Mouse (Mus musculus) ovary, postnatal 14 days (tissue): ENCODE data around the gene Cacna2d2.

Source experiments
- DNase-seq: peaks from one replicate; pipeline ENCODE4 v3.0.0; 2022; ENCODE audit warnings: low spot score

The Cacna2d2 gene

DNA sequence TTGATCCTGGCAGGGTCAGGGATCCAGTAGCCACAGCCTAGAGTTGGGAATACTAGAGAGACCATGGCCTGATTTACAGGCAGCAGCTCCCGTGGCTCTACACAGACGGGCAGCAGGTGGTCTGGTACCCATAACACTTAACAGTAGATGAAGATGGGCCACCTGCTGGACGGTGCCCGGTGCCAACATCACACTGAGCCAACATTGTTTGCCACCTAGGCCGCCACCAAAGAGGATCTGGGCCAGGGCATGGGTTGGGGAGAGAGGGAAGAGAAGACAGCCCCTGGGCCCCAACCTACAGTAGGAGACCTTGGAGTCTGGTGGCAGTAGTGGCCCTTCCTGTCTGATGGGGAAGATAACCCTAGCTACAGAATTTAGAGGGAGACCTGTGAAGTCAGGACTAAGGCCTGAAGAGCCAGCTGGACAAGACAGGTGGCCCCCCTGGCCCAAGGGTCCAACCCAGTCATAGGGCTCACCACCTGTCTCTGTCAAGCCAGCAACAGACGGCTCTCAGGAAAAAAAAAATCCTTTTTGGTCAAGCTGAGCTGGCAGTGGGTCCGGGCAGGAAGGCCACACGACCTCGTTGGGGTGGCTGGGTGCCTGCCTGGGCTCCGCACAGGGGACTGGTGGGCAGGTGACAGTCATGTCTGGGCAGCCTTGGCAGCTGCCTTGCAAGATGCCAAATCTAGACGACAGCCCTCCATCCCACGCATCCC, 102.9 kb downstream of the Cacna2d2 start:
- DNase-seq, result no peak

DNA sequence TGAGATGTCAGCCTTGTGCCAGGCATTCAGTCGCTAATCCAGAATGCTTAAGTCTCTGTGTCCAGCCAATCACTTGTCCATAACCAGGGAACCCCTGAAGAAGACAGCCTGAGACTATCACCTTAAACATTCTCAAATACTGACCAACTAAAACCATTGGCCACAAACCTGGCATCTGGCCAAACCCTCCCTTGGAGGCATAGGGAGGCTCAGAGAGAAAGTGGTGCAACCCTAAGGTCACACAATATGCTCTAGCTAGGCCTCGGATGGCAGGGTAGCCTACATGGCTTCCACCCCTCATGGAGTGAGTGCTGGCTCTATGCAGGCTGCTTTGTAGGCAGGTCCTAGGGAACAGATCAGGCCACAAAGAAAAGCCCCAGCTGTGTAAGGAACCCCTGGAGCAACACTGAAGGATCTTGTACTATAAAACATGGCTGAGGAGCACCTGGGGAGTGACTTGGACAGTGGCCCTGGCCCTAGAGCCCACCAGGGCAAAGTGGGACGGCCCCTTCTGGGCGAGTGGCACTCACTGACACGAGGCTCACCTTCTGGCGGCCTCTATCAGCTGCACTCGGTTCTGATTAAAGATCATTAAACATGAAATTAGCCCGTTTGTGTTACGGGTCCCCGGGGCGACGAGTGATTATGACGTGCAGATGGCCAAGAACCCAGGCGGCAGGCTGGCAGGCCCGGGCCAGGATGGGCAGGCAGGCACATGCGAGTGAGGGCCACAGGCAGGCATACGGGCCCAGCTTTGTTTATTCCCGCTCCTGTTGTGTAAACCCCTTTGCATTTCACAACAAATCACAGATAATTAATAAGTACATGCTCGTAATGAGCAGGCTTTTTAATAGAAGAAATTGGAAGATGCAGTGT, 105.5 kb downstream of the Cacna2d2 start:
- no peak for DNase-seq

- no peak for DNase-seq
Observed at GRCm38 (mm10) chr9:107508266-107508665, 108.9 kb downstream of the Cacna2d2 start.

DNA sequence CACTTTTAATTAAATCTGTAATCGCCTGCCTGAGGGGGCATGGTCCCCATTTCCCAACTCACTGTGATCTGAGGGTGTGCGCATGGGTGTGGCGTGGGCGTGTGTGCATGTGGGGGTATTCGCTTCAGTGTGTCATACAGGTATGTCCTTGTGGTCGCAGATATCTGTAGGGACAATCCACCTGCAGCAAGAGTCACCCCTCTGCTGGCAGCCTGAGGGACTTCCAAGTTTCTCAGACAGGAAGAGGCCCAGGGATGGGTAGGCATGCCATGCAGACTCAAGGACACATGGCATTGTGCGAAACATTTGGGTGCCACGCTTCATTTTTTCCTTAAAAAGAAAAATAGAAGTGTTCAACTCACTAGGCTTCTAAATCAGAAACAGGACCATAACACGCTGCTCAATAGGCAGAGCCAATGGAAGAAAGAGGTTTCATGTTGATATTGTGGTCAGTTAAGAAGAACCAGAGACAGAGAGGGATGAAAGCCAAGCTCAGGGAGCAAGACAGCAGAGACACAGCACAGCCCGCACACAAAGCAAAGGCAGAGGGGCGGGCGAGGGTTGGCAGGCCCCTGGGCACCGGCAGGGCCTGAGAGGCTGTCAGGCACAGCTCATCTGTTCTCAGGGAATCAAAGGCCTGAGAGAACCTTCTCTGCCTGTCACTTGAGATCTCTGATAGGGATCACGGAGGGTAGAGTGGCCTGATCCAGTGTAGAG, 111.1 kb downstream of the Cacna2d2 start:
- no peak for DNase-seq

DNA sequence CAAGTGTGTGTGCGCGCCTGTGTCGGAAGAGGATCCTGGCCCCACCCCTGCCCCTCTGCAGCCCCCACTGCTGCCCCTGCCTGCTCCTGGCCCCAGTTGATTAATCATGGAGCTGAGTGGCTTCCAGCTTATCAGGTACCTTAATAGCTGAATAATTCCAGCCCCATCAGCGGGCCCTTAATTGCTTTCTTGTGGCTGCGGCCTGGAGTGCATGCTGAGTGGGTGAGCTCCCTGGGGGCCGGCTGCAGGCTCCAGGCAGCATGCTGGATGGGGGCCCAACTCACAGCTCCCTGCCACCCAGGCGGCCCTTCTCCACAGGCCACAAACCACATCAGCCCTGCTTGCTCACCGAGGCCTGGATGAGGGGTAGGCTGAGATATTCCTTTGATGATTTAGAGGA, 112.0 kb downstream of the Cacna2d2 start:
- DNase-seq, result no peak

GRCm38 (mm10) chr9:107512326-107512725, 112.9 kb downstream of the Cacna2d2 start:
- DNase-seq, result no peak

DNA sequence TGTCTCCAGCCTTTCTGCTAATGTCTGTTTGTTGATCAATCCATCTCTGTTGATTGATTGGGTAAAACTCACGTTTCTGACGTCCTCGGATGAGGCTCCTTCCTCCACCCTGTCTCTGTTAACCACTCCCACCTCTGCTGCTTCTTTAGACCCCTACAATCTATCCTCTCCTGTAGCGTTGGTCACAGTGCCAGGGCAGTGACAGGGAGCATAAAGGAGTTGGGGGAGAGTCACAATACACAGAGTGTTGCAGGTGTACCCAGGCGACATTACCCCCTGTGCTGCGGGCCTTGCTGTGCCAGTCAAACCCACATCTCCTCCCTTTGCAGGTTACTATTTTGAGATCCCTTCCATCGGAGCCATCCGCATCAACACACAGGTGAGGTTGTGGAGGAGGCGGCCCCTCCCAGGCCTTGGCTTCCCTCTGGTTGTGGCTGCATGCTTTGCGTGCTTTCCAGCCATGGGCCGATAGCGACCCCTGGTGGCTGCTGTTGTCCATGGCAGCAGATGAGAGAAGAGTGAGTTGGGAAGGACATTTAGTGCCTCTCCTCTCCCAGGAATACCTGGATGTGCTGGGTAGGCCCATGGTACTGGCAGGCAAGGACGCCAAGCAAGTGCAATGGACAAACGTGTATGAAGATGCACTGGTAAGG, 115.0 kb downstream of the Cacna2d2 start:
- peak; percentile 81 for DNase-seq

DNA sequence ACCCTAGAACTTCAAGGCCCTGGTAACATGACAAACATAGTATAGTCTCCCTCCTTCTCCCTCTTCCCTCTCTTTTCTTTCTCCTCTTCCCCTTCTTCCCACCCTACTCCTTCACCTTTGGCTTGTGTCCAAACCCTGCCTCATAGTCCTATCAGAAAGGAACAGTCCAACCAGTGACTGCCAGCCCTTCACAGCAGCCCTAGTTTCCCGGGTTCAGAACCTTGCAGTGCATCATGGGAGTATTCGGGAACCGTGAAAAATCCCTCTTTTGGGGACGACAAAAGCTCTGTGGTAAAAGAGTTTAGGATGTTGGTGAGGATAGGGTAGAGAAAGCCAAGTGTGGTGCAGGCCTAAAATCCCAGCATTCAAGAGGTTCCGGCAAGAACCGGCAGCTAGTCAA, 120.9 kb downstream of the Cacna2d2 start:
- DNase-seq, result no peak

GRCm38 (mm10) chr9:107521190-107521589, 121.8 kb downstream of the Cacna2d2 start:
- DNase-seq, result no peak

DNA sequence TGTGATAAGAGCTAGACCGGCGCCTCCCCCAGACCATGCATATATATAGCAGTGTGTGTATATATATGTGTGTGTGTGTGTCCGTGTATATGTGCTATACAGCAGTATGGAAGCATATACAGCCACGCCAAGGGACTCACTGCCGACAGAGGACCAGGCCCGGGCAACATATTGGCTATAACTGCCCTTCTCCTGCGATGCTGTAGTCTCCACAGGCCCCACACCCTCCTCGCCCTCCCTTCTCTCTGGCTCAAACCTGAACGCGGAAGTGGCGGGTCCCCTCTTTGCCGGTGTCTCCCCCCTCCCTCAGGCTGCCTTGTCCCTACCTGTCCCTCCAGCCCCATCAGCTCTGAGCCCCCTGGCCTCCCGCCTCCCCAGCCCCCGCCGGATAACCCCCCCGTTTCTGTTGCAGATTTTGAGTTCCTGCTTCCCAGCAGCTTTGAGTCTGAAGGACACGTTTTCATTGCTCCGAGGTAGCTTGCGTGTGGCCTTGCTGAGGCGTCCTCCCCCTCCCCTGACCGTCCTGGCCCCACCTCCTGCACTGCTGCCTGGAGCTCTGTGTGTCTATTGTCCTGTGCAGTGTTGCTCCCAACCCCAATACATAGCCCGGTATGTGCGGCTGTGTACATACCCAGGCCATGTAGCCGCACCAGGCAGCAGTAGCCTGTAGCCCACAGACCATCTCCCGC, 122.4 kb downstream of the Cacna2d2 start:
- no peak for DNase-seq

DNA sequence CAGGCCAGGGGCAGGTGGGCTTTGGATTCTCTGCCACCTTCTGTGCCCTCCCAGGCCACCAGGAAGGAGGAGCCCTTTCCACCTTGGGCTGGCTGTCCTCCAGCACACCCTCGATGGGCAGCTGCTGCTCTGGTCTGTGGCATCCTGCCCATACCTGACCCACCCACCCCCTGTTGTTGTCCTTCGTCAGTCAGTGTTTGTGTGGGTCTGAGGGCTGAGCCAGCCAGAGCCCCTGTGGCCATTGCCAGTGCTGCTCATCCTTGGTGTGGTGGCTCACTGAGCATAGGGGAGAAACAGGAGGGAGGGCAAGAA, 122.9 kb downstream of the Cacna2d2 start:
- no peak for DNase-seq

GRCm38 (mm10) chr9:107526198-107527026, 127.0 kb downstream of the Cacna2d2 start:
- peak; percentile 89 for DNase-seq

DNA sequence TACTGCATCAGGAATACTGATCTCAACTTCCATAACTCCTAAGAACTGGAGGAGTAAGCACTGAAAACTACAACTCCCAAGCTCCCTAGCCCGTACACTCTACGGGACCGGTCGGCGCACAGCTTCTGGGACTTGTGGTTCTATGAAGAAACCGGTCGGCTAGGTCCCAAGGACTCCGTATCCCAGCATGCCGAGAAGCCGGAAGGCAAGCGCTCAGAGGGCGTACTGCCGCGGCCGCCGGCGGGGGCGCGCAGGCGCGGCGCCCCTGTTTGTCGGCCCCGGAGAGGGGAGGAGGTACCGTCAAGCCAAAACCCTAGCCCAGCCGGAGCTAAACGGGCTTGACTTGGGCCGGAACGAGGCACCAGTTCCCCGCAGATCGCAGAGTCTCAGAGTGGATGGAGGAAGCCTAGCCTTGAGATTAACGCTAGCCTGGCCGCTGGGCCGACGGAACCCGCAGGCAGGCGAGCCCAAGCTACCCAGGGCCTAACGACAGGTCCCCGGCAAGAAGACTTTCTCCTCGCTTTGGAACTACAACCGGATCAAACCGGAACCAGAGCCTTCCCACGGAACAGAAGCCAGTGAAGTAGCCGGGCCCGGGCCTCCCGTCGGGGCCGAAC, 134.5 kb downstream of the Cacna2d2 start, which contains the start of gene Tmem115:
Gene Tmem115 (plus strand): TSS at position 155 of the 617 bp plus-strand sequence.
- peak; percentile 78 for DNase-seq

GRCm38 (mm10) chr9:107534408-107535202, 135.2 kb downstream of the Cacna2d2 start:
- DNase-seq, result no peak

DNA sequence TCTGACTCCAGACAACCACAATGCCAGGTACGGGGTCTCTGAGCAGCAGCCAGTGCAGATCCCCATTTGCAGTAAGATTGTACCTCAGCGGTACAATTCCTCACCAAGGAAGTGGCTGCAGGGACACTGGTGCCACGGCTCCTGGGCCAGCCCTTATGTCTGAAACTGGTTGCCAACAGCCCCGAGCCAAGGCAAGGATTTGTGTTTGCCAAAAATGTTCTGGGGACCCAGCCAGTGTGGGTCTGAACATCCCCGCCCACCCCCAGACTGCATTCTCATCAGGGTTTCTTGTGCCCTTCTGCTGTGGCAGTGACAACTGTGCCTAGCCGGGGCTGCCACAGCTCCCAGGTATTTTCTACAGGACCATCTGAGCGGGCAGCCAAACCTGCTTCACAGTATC, 138.8 kb downstream of the Cacna2d2 start:
- DNase-seq, result no peak

GRCm38 (mm10) chr9:107538711-107539110, 139.3 kb downstream of the Cacna2d2 start:
- DNase-seq, result no peak

DNA sequence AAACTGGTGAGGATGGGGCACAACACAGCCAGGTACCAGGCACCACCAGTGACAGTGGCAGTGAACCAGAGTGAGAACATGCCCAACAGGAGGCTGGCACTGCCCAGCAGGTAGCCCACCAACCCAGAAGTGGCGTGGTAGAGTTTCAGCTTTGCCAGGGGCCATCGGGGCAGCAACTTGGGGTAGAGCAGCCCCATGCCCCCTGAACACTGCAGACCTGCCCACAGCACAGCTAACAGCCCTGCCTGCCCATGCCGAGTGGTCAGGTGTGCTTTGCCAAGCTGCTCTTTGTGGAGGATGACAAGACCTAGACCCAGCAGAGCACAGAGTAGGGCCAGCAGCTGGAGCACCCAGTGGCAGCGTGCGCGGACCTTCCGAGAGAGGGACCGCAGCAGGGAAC, 140.5 kb downstream of the Cacna2d2 start:
- no peak for DNase-seq

DNA sequence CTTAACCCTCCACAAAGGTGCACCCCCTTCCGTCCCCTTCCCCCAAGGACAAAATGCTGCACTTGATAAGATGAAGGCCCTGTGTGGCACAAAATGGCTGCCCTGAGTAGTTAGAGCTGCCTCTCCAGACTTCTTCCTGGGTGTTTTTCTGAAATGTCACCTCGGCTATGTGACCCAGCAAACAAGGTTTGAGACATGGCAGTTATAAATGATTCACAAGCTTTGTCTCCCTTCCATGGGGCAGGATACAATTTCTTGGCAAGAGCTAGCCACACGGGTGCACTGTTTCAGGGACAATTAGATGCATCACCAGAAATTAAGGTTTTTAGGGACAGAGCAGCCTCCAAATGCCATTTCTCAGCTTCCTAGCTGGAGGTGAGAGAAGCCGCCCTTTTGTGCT, 141.0 kb downstream of the Cacna2d2 start:
- no peak for DNase-seq

- no peak for DNase-seq
Observed at GRCm38 (mm10) chr9:107541005-107541404, 141.6 kb downstream of the Cacna2d2 start.
